Mouse (Mus musculus) kidney, adult 8-10 months (tissue): ENCODE data around the gene Ptprk.

Source experiments
- DNase-seq, 2 experiments: peaks; one replicate each; pipeline ENCODE4 v3.0.0; 2022

Ptprk gene

DNA sequence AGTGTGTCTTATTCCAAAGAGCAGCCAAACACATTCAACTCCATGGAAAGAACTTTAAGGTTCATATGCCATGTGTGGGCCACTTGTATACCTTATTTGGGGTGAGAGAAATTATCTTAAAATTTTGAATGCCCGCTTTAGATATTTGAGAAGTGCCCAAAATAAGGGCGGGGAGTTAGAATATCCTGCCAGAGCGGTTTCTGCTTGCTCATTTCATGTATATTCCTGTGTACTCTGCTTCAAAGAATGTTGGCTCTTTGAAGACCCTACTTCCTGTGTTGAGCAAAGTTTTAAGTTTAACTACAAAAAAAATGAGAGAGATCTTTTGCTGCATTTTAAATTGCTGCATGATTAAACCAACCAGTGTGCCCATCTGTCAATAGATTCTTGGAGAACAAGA lies 492.8 kb downstream of the Ptprk start:
- no peak for DNase-seq

GRCm38 (mm10) chr10:28568047-28568446 lies 493.4 kb downstream of the Ptprk start:
- no peak for DNase-seq

DNA sequence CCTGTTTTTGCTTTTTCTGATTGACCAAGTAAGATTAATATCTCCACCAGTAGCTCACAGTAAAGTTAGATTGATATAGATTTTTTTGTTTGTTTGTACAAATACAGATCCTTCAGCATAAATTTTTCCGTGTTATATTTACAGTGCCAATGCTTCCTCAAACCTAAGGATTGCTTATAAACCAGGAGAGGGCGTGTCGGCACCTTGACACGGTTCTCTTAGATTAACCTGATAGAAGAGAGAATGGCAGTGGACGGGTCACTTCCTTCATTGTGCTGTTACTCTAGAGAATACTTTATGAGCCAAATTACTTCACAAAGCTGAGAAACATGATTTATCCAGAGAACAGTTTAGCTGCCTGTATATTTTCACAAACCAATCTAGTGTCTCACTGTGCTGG lies 505.0 kb downstream of the Ptprk start:
- DNase-seq = no peak

- no peak for DNase-seq
Observed at GRCm38 (mm10) chr10:28586565-28587138, 512.0 kb downstream of the Ptprk start.

- DNase-seq = no peak
Observed at GRCm38 (mm10) chr10:28588401-28588800, 513.8 kb downstream of the Ptprk start.

- no peak for DNase-seq
Observed at GRCm38 (mm10) chr10:28590822-28591221, 516.2 kb downstream of the Ptprk start.

- DNase-seq = no peak
Observed at GRCm38 (mm10) chr10:28593566-28594292, 519.1 kb downstream of the Ptprk start.

DNA sequence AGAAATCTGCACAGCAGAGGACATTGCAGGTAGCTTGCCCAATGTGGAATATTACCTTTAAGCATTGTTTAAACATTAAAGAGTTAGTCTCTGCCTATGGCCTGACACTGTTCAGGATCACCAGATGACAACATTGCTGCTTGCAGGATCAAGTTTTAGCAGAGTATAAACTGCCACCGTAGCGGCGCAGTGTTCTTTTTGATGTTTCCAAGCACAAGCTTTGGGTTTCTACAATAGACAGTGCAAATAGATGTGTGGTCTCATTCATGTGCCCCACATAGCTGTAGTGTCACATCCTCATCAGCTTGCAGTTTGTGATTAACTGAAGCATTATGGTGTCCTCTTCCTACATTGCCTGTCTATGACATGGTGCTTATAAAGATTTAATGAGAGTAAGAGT lies 522.3 kb downstream of the Ptprk start:
- DNase-seq = no peak

DNA sequence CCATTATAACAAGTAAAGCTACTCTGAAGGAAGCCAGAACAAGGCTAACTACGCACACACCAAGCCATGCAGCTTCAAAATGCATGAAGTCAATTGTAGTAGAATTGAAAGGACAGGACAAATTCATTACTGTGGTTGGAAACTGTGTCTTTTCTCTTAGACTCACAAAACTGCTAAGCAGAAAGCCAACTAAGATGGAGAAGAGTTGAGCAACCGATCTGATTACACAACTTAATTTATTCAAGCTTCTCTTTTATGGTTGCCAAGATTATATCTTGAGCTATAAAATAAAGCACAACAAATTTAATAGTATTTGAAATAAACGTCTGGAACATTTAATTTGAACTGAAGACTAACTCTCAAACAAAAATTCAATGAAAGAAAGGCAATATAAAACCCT lies 534.5 kb downstream of the Ptprk start:
- DNase-seq = no peak

DNA sequence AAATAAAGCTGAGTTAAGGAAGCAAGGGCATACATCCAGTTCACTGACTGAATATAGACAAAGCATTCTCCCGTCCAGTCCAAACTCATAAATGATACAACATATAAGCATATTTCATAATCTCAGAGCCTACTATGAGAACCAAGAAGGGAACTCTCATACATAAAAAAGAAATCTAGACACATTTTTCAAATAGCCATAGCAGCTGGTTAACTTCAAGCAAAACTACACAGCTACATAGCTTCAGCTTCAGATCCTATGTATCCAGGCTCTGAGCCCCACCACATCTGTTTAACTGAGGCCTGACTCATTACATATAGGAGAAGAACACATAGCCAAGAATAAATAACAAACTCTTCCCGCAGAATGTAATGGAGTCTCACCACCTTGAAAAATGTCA lies 539.8 kb downstream of the Ptprk start:
- no peak for DNase-seq

GRCm38 (mm10) chr10:28617203-28617602 lies 542.6 kb downstream of the Ptprk start:
- DNase-seq = no peak

GRCm38 (mm10) chr10:28618002-28618401 lies 543.4 kb downstream of the Ptprk start:
- DNase-seq = no peak

GRCm38 (mm10) chr10:28619415-28619814 lies 544.8 kb downstream of the Ptprk start:
- DNase-seq = no peak

DNA sequence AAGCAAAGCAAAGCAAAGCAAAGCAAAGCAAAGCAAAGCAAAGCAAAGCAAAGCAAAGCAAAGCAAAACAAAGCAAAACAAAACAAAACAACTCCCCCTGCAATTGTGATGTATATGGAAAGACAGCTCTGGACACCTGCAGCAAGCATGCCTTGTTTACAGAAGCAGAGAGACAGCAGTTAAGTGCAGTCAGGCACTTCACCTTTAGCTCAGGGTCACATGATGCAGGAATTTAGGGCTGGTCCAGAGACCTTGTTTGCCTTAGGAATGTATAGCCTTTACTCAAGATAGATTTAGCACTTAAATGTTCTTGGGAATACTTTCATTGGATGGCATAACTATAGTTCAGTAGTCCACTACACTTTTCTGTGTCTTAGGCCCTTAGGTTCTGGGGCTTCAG lies 561.5 kb downstream of the Ptprk start:
- DNase-seq = no peak

DNA sequence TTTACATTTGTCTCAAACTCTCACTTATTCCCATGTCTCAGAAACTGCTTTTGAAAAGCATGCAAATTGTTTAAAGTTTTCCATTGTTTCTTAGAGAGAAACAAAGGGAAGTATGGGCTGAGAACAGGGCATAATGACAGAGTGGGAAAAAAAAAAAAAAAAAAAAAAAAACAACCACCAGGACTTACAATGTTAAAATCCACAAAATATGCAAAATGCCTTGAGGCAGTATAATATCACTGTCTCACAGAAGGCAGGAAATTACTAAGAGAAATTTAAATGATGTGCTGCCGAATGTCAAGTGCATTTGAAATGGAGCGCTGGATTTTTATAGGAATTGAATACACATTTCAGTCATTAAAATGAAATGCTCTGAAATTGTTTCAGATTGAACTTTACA lies 567.3 kb downstream of the Ptprk start:
- no peak for DNase-seq
